Comparison of ENCODE assay signal across 12 mouse cellular contexts in the genomic region with DNA sequence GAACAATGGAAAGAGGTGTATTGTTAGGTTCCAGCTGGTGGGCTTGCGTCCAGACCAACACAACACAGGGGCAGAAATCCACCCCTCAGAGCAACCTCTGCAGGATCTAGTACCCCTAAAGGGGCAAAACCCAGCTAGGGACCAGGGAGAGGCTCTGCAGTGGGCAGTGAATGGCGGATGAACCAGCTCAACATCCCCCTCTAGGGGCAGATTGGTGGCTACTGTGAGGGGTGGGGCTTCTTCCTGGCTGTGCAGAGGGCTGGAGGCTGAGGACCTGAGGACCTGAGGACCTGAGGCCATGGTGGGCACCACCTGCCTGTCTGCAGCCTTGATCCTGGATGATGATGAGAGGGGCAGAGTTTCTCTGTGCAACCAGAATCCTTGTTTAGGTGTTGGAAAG. TPM values are rescaled to one million over a fixed set of nuclear protein-coding genes. Genes with fewer than 3 reads are reported as not detected.
A peak's percentile ranks its signal among the peaks of the same experiment; 100 is the strongest.
DNase-seq lines count a peak whose midpoint lies in the region; ATAC-seq lines count a peak whose summit lies in the region.
"Had no signal": no experiment of that assay in that cellular context is flagged by ENCODE, and none has a peak within 500 bp of the region (broad histone marks: within the 10 kb centered on the region; RNA-seq: fewer than 3 reads in every experiment).

No protein-coding gene starts in this region.

- no peaks in the 10 kb centered on the region for H3K9me3 ChIP-seq in forebrain, embryonic 14.5 days (replicated peaks; ENCODE audit: control insufficient read depth, low read length)
- no peaks in the 10 kb centered on the region for H3K9me3 ChIP-seq in forebrain, embryonic 12.5 days
- no peaks in the 10 kb centered on the region for H3K9me3 ChIP-seq in midbrain, embryonic 14.5 days (ENCODE audit: control insufficient read depth, low read length)
- H3K9me3 ChIP-seq in midbrain, embryonic 11.5 days (ENCODE audit: control insufficient read depth, low read length): no peaks in the 10 kb centered on the region
- H3K9me3 ChIP-seq in limb, embryonic 11.5 days (ENCODE audit: control insufficient read depth, low read length): no peaks in the 10 kb centered on the region
- H3K9me3 ChIP-seq: G1E; heart, embryonic 13.5 days; liver, embryonic 13.5 days had no signal

- H3K4me1 ChIP-seq in forebrain, embryonic 14.5 days (ENCODE audit: control insufficient read depth, insufficient read depth, low read length): no peaks in the 10 kb centered on the region
- no peaks in the 10 kb centered on the region for H3K4me1 ChIP-seq in forebrain, embryonic 12.5 days
- no peaks in the 10 kb centered on the region for H3K4me1 ChIP-seq in midbrain, embryonic 14.5 days (ENCODE audit: control insufficient read depth, insufficient read depth, low read length)
- H3K4me1 ChIP-seq in midbrain, embryonic 11.5 days (ENCODE audit: control insufficient read depth, insufficient read depth, low read length): no peaks in the 10 kb centered on the region
- H3K4me1 ChIP-seq in limb, embryonic 11.5 days (ENCODE audit: control insufficient read depth, insufficient read depth, low read length): no peaks in the 10 kb centered on the region
- H3K4me1 ChIP-seq: heart, embryonic 13.5 days; liver, embryonic 13.5 days had no signal

- DNase-seq in forebrain, embryonic 14.5 days (ENCODE audit: low spot score): peak; percentile 3
- DNase-seq in midbrain, embryonic 14.5 days: peak; percentile 19
- no peak for DNase-seq in midbrain, embryonic 11.5 days (ENCODE audit: low spot score, missing footprints)
- DNase-seq in limb, embryonic 11.5 days (ENCODE audit: low spot score): peak; percentile 48
- peak; percentile 36 for DNase-seq in thymus, postnatal 25 days
- no peak for DNase-seq in kidney, adult 18-20 months
- DNase-seq: cerebellum, postnatal 36 days; liver, embryonic 13.5 days had no signal

- H3K27me3 ChIP-seq in forebrain, embryonic 14.5 days (replicated peaks; ENCODE audit: control insufficient read depth, insufficient read depth, low read length): 0 out of 2 replicates have a peak, but pooled peaks cover 3% of the 10 kb centered on the region
- H3K27me3 ChIP-seq in forebrain, embryonic 12.5 days: peaks cover 8% of the 10 kb centered on the region
- H3K27me3 ChIP-seq in midbrain, embryonic 14.5 days (ENCODE audit: control insufficient read depth, insufficient read depth, low read length): no peaks in the 10 kb centered on the region
- no peaks in the 10 kb centered on the region for H3K27me3 ChIP-seq in midbrain, embryonic 11.5 days (ENCODE audit: control insufficient read depth, insufficient read depth, low read length)
- H3K27me3 ChIP-seq in limb, embryonic 11.5 days (ENCODE audit: control insufficient read depth, insufficient read depth, low read length): no peaks in the 10 kb centered on the region
- H3K27me3 ChIP-seq: heart, embryonic 13.5 days; liver, embryonic 13.5 days had no signal

- 31% methylated on average over 2 of the region's 2 CpGs for WGBS in forebrain, embryonic 14.5 days
- 31% methylated on average over 2 of the region's 2 CpGs for WGBS in forebrain, embryonic 12.5 days
- WGBS in midbrain, embryonic 14.5 days: 27% methylated on average over 2 of the region's 2 CpGs
- 30% methylated on average over 2 of the region's 2 CpGs for WGBS in midbrain, embryonic 11.5 days
- WGBS in limb, embryonic 11.5 days: 39% methylated on average over 2 of the region's 2 CpGs

- no peak overlapping the region for H3K9ac ChIP-seq in forebrain, embryonic 14.5 days (ENCODE audit: low read length)
- no peak overlapping the region for H3K9ac ChIP-seq in forebrain, embryonic 12.5 days
- H3K9ac ChIP-seq in midbrain, embryonic 14.5 days (replicated peaks; ENCODE audit: low read length): no peak overlapping the region
- no peak overlapping the region for H3K9ac ChIP-seq in midbrain, embryonic 11.5 days (ENCODE audit: low read length)
- no peak overlapping the region for H3K9ac ChIP-seq in limb, embryonic 11.5 days (ENCODE audit: low read length)
- H3K9ac ChIP-seq: heart, embryonic 13.5 days; liver, embryonic 13.5 days had no signal

- H3K4me2 ChIP-seq in forebrain, embryonic 14.5 days (ENCODE audit: low read length): no peak overlapping the region
- H3K4me2 ChIP-seq in forebrain, embryonic 12.5 days: no peak overlapping the region
- H3K4me2 ChIP-seq in midbrain, embryonic 14.5 days (ENCODE audit: low read length): no peak overlapping the region
- H3K4me2 ChIP-seq in midbrain, embryonic 11.5 days: no peak overlapping the region
- no peak overlapping the region for H3K4me2 ChIP-seq in limb, embryonic 11.5 days (ENCODE audit: low read depth, severe bottlenecking)
- H3K4me2 ChIP-seq: heart, embryonic 13.5 days; liver, embryonic 13.5 days had no signal

- no peak overlapping the region for H3K27ac ChIP-seq in forebrain, embryonic 14.5 days (ENCODE audit: low read depth, low read length)
- H3K27ac ChIP-seq in forebrain, embryonic 12.5 days: no peak overlapping the region
- H3K27ac ChIP-seq in midbrain, embryonic 14.5 days (replicated peaks; ENCODE audit: low read depth, low read length): no peak overlapping the region
- H3K27ac ChIP-seq in midbrain, embryonic 11.5 days (ENCODE audit: low read depth, low read length): no peak overlapping the region
- no peak overlapping the region for H3K27ac ChIP-seq in limb, embryonic 11.5 days (replicated peaks; ENCODE audit: low read depth, low read length)
- H3K27ac ChIP-seq: heart, embryonic 13.5 days; liver, embryonic 13.5 days had no signal

- ATAC-seq in forebrain, embryonic 14.5 days: no peak
- no peak for ATAC-seq in forebrain, embryonic 12.5 days (ENCODE audit: low FRiP score)
- ATAC-seq in midbrain, embryonic 14.5 days (ENCODE audit: low FRiP score, low TSS enrichment): no peak
- no peak for ATAC-seq in midbrain, embryonic 11.5 days (ENCODE audit: low FRiP score)
- no peak for ATAC-seq in limb, embryonic 11.5 days (ENCODE audit: insufficient number of reproducible peaks, low FRiP score, low TSS enrichment, low read depth)
- ATAC-seq in erythroblast, adult 5-6 weeks (replicated peaks; ENCODE audit: low FRiP score, poor library complexity, severe bottlenecking): no peak

- H3K4me3 ChIP-seq in forebrain, embryonic 14.5 days (ENCODE audit: low read depth, low read length): no peak overlapping the region
- no peak overlapping the region for H3K4me3 ChIP-seq in forebrain, embryonic 12.5 days (replicated peaks)
- H3K4me3 ChIP-seq in midbrain, embryonic 14.5 days (replicated peaks; ENCODE audit: low read depth, low read length): no peak overlapping the region
- no peak overlapping the region for H3K4me3 ChIP-seq in midbrain, embryonic 11.5 days (ENCODE audit: low read depth, low read length)
- H3K4me3 ChIP-seq in limb, embryonic 11.5 days (ENCODE audit: low read depth, low read length): no peak overlapping the region
- H3K4me3 ChIP-seq: heart, embryonic 13.5 days; liver, embryonic 13.5 days had no signal

- no peaks in the 10 kb centered on the region for H3K36me3 ChIP-seq in forebrain, embryonic 14.5 days (ENCODE audit: control insufficient read depth, insufficient read depth, low read length)
- H3K36me3 ChIP-seq in forebrain, embryonic 12.5 days (replicated peaks): no peaks in the 10 kb centered on the region
- H3K36me3 ChIP-seq in midbrain, embryonic 14.5 days (ENCODE audit: control insufficient read depth, insufficient read depth, low read length): 0 out of 2 replicates have a peak, but pooled peaks cover 4% of the 10 kb centered on the region
- no peaks in the 10 kb centered on the region for H3K36me3 ChIP-seq in midbrain, embryonic 11.5 days (ENCODE audit: control insufficient read depth, insufficient read depth, low read length)
- H3K36me3 ChIP-seq in limb, embryonic 11.5 days (ENCODE audit: control insufficient read depth, insufficient read depth, low read length): no peaks in the 10 kb centered on the region
- H3K36me3 ChIP-seq: liver, embryonic 13.5 days had no signal

RNA-seq across cellular contexts. Expression of gene Fam53a, which starts 35.8 kb away (rescaled TPM):
- 46.3 and 46.9 TPM in 2 replicates for polyA plus RNA-seq in forebrain, embryonic 14.5 days (2014; fragmentation: Nextera tagmentation; extraction: Ambion mirVana)
- 55.0 and 57.4 TPM in 2 replicates for polyA plus RNA-seq in forebrain, embryonic 12.5 days (2016; fragmentation: Nextera tagmentation; extraction: Ambion mirVana)
- polyA plus RNA-seq in midbrain, embryonic 14.5 days (2014; fragmentation: Nextera tagmentation; extraction: Ambion mirVana): 31.4 and 35.4 TPM in 2 replicates
- 57.5 and 64.4 TPM in 2 replicates for polyA plus RNA-seq in midbrain, embryonic 11.5 days (2014; fragmentation: Nextera tagmentation; extraction: Ambion mirVana)
- polyA plus RNA-seq in limb, embryonic 11.5 days (2014; fragmentation: Nextera tagmentation; extraction: Ambion mirVana): 74.5 and 74.8 TPM in 2 replicates
- 3.3 and 6.1 TPM in 2 replicates for total RNA-seq in erythroblast, adult 5-6 weeks (2015; ENCODE audit: low replicate concordance)
- 2.5 and 3.3 TPM in 2 replicates for total RNA-seq in erythroblast, adult 5-6 weeks (2017; ENCODE audit: low replicate concordance)

RNA-seq across cellular contexts. Expression of gene Gm9903, which starts 36.1 kb away (rescaled TPM):
- polyA plus RNA-seq in forebrain, embryonic 14.5 days (2014; fragmentation: Nextera tagmentation; extraction: Ambion mirVana): 0.45 and 0.48 TPM in 2 replicates
- polyA plus RNA-seq in forebrain, embryonic 12.5 days (2016; fragmentation: Nextera tagmentation; extraction: Ambion mirVana): 0.46 and 0.51 TPM in 2 replicates
- 0.65 and 0.83 TPM in 2 replicates for polyA plus RNA-seq in midbrain, embryonic 14.5 days (2014; fragmentation: Nextera tagmentation; extraction: Ambion mirVana)
- 0.44 and 0.62 TPM in 2 replicates for polyA plus RNA-seq in midbrain, embryonic 11.5 days (2014; fragmentation: Nextera tagmentation; extraction: Ambion mirVana)
- polyA plus RNA-seq in limb, embryonic 11.5 days (2014; fragmentation: Nextera tagmentation; extraction: Ambion mirVana): 0.21 and 0.45 TPM in 2 replicates
- not detected in 2 replicates for total RNA-seq in erythroblast, adult 5-6 weeks (2015; ENCODE audit: low replicate concordance)
- total RNA-seq in erythroblast, adult 5-6 weeks (2017; ENCODE audit: low replicate concordance): not detected in 2 replicates
- polyA plus RNA-seq: G1E had no signal

RNA-seq across cellular contexts. Expression of gene Slbp, which starts 58.8 kb away (rescaled TPM):
- polyA plus RNA-seq in forebrain, embryonic 14.5 days (2014; fragmentation: Nextera tagmentation; extraction: Ambion mirVana): 154 and 159 TPM in 2 replicates
- 265 and 268 TPM in 2 replicates for polyA plus RNA-seq in forebrain, embryonic 12.5 days (2016; fragmentation: Nextera tagmentation; extraction: Ambion mirVana)
- 112 and 134 TPM in 2 replicates for polyA plus RNA-seq in midbrain, embryonic 14.5 days (2014; fragmentation: Nextera tagmentation; extraction: Ambion mirVana)
- 304 and 334 TPM in 2 replicates for polyA plus RNA-seq in midbrain, embryonic 11.5 days (2014; fragmentation: Nextera tagmentation; extraction: Ambion mirVana)
- polyA plus RNA-seq in limb, embryonic 11.5 days (2014; fragmentation: Nextera tagmentation; extraction: Ambion mirVana): 336 and 338 TPM in 2 replicates
- total RNA-seq in erythroblast, adult 5-6 weeks (2015; ENCODE audit: low replicate concordance): 123 and 133 TPM in 2 replicates
- 192 and 271 TPM in 2 replicates for total RNA-seq in erythroblast, adult 5-6 weeks (2017; ENCODE audit: low replicate concordance)

Comparison
In these comparisons a context has a peak if more than half of its experiments do, and no peak if none do; other contexts are left out.
1. DNase-seq: peak in forebrain, embryonic 14.5 days (single experiment), midbrain, embryonic 14.5 days (single experiment), limb, embryonic 11.5 days (single experiment) and thymus, postnatal 25 days (single experiment); none in midbrain, embryonic 11.5 days (single experiment) and kidney, adult 18-20 months (single experiment).